Mouse (Mus musculus) NIH3T3 (cell line): ENCODE data around the gene H2al1g.
"Not testable (repeated sequence)": the region's sequence is repeated elsewhere in the genome, so short reads cannot be mapped to it uniquely, and the experiment has no call there.

Experiments used
- DNase-seq: peaks from one replicate; pipeline ENCODE4 v3.0.0-alpha.2; 2012; ENCODE audit warnings: low read depth

Gene H2al1g

DNA sequence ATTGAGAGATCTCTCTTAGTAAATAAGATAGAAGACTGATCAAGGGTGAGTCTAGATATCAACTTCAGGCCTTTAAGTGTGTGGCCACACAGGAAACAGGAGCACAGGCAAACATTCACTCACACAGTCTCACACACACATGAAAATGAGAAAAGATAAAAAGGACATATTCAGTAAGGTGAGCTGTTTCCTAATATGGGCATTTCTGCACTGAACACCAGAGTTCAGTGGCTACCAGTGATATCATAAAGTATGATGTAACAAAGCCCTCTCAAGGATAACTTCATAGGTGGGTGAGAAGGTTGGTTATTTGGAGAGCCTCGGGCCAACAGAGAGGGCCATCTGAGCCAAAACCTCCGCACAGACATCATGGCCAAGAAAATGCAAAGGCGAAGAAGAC is at the start of gene H2al1g:
Gene H2al1g, plus strand, starts transcription at position 301 of the 400 bp plus-strand sequence.
- DNase-seq, result not testable (repeated sequence)

DNA sequence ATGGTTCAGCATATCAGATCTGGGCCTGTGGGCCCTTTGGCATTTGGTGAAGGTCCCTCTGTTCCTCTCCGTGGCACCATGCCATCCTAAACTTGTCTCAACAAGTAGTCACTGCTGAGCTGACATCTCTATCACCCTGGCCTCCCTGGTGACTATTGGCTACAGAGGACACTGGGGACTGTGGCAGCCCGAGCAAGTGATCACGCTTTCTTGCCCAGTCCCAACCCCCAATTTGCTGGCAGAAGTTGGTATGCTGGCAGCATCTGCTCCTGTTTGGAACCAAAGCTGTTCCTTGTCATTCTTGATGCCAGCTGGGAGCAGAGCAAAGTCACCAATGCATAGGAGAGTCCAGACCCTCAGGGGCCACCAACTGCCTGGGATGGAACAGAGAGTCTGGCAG is 49.0 kb upstream of the H2al1g start:
- no peak for DNase-seq

DNA sequence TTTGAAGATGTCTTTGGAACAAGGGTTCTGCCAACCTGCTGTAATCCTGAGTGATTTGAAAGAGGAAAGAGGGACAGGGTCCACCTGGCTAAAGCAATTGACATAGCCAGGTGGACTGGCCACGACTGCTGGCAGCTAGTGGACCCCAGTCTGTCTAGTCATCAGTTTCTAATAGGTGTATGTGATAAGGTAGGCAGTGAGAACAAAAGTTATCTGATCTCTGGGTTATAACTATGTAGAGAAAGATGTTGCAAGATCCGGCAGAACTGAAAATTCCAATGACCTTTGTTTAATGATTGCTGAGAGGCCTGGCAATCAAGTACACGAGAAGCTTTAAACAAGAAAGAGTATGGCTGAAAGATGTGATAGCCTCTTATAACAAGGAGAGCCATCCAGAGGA is 44.9 kb upstream of the H2al1g start:
- no peak for DNase-seq

DNA sequence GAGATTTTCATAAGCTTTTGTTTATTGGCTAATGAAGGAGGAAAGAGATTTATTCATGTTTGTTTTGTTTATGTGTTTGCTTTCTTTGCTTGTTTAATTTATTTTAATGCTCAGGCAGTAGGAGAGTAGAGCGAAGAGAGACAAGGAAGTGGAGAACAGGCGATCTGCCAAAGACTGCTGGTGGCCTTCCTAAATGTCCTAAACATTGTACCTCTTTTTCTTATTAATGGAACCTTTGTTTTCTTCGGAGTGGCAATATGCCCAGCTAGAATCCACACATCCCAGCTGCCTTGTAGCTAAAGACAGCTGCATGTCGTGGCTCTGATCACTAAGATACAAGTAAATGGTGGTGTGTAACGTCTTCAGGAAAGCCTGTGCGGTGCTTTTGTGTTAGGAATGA is 41.0 kb upstream of the H2al1g start:
- DNase-seq, result no peak

DNA sequence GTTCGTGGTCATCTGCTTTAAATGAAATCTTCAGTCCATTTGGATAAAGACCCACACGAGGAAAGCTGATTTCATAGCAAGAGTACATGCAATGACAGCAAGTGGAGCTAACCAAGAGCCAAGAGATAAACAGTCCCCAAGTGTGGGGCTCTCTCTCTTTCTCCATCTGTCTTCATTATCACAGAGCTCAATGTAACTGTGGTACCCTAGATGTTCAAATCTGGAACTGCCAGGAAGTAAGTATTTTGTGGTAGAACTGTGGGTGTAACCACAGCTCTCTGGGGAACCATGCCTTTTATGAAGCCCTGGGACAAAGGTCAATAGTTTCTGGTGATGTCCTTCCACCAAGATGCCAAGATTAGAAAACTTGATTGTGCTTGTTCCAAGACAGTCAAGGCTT is 37.3 kb upstream of the H2al1g start:
- DNase-seq, result no peak

DNA sequence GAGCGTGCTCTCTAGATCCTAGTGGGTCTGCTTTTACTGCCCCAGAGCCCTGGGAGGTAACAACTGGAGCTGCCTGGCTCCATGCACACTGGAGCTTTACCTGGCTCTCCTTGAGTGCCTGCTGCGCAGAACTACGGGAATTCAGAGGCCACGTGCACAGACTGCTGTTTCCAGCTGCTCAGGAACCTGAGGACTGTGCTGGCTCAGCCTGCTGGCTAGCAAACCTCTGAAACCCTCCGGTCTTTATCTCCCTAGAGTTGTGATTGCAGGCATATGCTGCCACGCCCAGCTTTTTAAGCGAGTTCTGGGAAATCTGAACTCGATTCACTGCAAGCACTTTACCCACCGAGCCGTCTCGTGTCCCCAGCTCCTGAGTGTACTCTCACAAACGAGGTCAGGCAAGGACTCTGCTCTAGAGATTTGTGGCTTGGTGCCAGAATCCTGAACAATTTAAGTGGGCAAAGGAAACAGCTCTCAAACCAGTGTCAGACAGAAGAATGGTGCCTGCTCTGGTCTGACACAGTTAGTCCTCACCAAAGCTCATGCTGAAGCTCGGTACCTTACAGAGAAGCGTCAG is 29.7 kb upstream of the H2al1g start:
- DNase-seq, result no peak

DNA sequence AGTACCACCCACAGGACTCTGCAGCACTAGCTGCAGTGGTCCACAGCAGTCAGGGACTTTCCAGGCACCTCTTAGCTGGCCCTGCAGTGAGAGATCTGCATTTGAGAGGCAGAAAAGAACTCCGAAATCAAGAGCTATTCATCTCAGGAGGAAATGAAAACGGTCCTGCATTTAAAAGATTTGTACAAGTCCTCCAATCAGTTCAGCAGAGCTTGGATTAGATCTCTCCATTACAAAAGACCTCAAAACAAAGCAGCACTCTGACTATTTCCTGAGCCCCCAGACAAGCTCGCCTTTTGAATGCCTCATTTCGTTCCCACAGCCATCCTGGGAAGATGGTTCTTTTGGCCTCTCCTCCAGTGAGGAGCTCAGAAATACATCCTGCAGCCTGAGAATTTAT is 28.8 kb upstream of the H2al1g start:
- DNase-seq, result no peak

DNA sequence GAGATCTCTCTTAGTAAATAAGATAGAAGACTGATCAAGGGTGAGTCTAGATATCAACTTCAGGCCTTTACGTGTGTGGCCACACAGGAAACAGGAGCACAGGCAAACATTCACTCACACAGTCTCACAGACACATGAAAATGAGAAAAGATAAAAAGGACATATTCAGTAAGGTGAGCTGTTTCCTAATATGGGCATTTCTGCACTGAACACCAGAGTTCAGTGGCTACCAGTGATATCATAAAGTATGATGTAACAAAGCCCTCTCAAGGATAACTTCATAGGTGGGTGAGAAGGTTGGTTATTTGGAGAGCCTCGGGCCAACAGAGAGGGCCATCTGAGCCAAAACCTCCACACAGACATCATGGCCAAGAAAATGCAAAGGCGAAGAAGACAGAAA is 19.1 kb upstream of the H2al1g start, which contains the start of gene H2al1a:
Gene H2al1a, plus strand, starts transcription at position 301 of the 400 bp plus-strand sequence.
- DNase-seq, result not testable (repeated sequence)

DNA sequence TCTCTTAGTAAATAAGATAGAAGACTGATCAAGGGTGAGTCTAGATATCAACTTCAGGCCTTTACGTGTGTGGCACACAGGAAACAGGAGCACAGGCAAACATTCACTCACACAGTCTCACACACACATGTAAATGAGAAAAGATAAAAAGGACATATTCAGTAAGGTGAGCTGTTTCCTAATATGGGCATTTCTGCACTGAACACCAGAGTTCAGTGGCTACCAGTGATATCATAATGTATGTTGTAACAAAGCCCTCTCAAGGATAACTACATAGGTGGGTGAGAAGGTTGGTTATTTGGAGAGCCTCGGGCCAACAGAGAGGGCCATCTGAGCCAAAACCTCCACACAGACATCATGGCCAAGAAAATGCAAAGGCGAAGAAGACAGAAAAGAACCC is 15.9 kb upstream of the H2al1g start, which contains the start of gene H2al1b:
Gene H2al1b, plus strand, starts transcription at position 301 of the 400 bp plus-strand sequence.
- not testable (repeated sequence) for DNase-seq

DNA sequence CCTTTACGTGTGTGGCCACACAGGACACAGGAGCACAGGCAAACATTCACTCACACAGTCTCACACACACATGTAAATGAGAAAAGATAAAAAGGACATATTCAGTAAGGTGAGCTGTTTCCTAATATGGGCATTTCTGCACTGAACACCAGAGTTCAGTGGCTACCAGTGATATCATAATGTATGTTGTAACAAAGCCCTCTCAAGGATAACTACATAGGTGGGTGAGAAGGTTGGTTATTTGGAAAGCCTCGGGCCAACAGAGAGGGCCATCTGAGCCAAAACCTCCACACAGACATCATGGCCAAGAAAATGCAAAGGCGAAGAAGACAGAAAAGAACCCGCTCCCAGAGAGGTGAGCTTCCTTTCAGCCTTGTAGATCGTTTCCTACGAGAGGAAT is 12.7 kb upstream of the H2al1g start, which contains the start of gene H2al1c:
Gene H2al1c, plus strand, starts transcription at position 301 of the 400 bp plus-strand sequence.
- not testable (repeated sequence) for DNase-seq

DNA sequence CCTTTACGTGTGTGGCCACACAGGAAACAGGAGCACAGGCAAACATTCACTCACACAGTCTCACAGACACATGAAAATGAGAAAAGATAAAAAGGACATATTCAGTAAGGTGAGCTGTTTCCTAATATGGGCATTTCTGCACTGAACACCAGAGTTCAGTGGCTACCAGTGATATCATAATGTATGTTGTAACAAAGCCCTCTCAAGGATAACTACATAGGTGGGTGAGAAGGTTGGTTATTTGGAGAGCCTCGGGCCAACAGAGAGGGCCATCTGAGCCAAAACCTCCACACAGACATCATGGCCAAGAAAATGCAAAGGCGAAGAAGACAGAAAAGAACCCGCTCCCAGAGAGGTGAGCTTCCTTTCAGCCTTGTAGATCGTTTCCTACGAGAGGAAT is 9.5 kb upstream of the H2al1g start, which contains the start of gene H2al1d:
Gene H2al1d, plus strand, starts transcription at position 301 of the 400 bp plus-strand sequence.
- not testable (repeated sequence) for DNase-seq

DNA sequence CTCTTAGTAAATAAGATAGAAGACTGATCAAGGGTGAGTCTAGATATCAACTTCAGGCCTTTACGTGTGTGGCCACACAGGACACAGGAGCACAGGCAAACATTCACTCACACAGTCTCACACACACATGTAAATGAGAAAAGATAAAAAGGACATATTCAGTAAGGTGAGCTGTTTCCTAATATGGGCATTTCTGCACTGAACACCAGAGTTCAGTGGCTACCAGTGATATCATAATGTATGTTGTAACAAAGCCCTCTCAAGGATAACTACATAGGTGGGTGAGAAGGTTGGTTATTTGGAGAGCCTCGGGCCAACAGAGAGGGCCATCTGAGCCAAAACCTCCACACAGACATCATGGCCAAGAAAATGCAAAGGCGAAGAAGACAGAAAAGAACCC is 6.4 kb upstream of the H2al1g start, which contains the start of gene H2al1e:
Gene H2al1e, plus strand, starts transcription at position 301 of the 400 bp plus-strand sequence.
- DNase-seq, result not testable (repeated sequence)

DNA sequence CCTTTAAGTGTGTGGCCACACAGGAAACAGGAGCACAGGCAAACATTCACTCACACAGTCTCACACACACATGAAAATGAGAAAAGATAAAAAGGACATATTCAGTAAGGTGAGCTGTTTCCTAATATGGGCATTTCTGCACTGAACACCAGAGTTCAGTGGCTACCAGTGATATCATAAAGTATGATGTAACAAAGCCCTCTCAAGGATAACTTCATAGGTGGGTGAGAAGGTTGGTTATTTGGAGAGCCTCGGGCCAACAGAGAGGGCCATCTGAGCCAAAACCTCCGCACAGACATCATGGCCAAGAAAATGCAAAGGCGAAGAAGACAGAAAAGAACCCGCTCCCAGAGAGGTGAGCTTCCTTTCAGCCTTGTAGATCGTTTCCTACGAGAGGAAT is 3.2 kb upstream of the H2al1g start, which contains the start of gene H2al1f:
Gene H2al1f, plus strand, starts transcription at position 301 of the 400 bp plus-strand sequence.
- DNase-seq, result not testable (repeated sequence)

DNA sequence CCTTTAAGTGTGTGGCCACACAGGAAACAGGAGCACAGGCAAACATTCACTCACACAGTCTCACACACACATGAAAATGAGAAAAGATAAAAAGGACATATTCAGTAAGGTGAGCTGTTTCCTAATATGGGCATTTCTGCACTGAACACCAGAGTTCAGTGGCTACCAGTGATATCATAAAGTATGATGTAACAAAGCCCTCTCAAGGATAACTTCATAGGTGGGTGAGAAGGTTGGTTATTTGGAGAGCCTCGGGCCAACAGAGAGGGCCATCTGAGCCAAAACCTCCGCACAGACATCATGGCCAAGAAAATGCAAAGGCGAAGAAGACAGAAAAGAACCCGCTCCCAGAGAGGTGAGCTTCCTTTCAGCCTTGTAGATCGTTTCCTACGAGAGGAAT is 3.1 kb downstream of the H2al1g start, which contains the start of gene H2al1h:
Gene H2al1h, plus strand, starts transcription at position 301 of the 400 bp plus-strand sequence.
- not testable (repeated sequence) for DNase-seq

DNA sequence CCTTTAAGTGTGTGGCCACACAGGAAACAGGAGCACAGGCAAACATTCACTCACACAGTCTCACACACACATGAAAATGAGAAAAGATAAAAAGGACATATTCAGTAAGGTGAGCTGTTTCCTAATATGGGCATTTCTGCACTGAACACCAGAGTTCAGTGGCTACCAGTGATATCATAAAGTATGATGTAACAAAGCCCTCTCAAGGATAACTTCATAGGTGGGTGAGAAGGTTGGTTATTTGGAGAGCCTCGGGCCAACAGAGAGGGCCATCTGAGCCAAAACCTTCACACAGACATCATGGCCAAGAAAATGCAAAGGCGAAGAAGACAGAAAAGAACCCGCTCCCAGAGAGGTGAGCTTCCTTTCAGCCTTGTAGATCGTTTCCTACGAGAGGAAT is 6.3 kb downstream of the H2al1g start, which contains the start of gene H2al1i:
Gene H2al1i, plus strand, starts transcription at position 301 of the 400 bp plus-strand sequence.
- not testable (repeated sequence) for DNase-seq

DNA sequence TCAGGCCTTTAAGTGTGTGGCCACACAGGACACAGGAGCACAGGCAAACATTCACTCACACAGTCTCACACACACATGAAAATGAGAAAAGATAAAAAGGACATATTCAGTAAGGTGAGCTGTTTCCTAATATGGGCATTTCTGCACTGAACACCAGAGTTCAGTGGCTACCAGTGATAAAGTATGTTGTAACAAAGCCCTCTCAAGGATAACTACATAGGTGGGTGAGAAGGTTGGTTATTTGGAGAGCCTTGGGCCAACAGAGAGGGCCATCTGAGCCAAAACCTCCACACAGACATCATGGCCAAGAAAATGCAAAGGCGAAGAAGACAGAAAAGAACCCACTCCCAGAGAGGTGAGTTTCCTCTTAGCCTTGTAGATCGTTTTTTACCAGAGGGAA is 9.5 kb downstream of the H2al1g start, which contains the start of gene H2al1j:
Gene H2al1j, plus strand, starts transcription at position 301 of the 400 bp plus-strand sequence.
- DNase-seq, result not testable (repeated sequence)

DNA sequence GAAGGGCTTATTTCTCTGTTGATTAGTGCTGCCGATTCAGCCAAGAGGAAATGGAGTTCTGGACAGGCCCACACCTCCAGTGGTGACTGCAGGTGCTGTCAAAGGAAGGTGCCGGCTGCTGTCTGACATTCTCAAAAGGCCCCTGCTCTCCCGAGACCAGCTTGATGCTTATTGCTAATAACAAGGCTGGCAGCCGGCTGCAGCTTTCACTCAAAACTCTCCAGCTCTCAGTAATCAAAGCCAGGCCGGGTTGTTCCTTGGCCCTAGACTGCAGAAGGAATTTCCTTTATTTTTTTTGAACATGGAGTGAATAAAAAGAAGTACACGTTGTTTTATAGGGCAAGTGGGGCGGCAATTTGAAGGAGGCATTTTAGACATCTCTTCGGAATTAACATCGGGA is 27.7 kb downstream of the H2al1g start:
- DNase-seq, result no peak

DNA sequence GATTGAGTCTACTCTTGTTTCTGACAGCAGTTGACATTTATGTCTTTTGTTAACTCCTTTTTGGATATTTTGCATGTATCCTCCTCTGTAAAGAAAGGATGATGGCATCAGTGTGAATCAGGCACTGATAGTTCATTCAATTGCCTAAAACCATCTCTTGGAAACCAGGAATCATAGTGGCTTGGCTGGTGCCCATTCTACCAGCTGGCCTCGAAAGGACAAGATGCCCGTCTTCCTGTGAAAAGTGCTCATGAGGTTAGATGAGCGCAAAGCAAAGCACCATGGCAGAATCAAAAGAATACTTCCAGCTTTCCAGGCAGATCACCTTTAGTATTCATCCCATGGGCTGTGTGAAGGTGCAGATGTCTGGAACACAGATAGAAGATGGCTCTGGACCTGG is 28.7 kb downstream of the H2al1g start:
- DNase-seq, result no peak

DNA sequence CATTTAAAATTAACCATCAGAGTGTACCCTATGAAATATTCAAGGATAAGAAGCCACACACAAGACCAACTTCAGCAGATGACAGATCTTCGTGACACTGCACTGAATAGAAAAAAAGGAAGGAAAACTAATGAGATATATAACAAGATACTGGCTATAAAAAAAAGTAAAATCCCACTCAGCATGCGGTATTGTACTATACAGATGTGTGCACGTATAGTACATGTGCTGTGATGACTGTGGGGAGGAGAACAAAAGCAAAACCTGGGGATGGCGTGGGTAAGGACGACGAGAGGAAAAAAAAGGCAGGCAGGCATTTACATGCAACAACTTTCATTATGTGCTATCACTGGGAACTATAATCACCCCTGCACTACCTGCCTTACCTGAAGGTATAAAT is 42.8 kb downstream of the H2al1g start:
- DNase-seq, result no peak

DNA sequence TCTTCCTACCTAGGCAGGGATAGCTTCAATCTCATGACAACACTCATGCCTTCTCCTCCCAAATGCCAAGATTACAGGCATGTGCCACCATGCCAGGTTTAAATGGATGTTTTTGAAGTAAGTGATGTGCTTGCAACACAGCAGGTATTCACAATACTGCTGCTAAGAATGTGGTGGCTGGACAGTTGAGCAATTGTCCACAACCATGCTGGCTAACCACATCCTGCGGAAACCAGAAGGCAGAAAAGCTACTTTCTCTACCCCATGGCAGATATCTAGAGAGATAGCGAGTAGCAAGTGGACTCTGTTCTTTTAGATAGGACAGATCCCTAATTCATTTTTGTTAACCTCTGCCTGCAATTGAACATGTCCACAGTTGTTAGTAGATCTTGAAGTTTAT is 43.2 kb downstream of the H2al1g start:
- no peak for DNase-seq

DNA sequence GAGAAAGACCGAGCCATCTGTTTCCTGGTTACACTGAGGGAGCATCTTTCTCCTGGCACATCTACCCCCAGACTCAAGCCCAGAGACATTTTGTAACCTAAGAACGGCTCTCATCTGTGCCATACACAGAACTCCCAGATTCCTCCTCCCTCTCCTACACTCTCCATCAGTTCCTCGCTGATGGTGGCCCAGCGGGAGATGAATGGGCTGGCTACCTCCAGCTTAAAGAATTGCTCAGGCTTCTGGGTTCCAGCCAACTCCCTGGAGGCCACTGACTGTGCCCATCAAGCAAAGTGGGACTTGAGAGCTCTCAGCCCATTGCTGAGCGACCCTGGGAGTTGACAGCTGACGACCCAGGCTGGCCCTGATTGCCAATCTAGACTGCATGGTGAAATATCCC is 45.8 kb downstream of the H2al1g start:
- no peak for DNase-seq

DNA sequence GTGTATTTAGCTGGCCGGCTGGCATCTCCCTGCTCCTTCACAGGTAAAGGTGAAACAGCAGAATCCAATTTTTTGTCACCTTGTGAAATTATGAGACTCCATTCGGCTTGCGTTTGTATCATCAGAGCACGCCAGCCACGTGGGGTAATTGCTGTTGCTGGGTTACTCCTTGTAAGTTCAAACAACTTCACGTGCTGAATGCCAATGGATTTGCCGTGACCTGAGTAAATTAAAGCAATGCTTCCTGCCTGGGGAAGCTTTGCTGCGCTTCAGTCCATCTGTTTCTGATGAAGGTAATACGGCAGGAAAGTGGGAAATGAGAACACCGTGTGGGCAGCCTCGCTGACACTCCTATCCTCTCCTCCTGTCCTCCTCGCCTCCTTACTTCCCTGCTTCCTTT is 47.1 kb downstream of the H2al1g start:
- DNase-seq, result no peak
